Mouse (Mus musculus) hindbrain, embryonic 15.5 days (tissue): Measurements from ENCODE around the gene Gm4070. TPM values are rescaled to one million over a fixed set of nuclear protein-coding genes. Genes with fewer than 3 reads are reported as not detected.
"Not testable (repeated sequence)": the region's sequence is repeated elsewhere in the genome, so short reads cannot be mapped to it uniquely, and the experiment has no call there.

Experiments
- ATAC-seq: fragments of 200-750 bp; cut with Nextera tagmentation; 2 replicates; pipeline ENCODE4 v1.8.0; 2017; ENCODE audit warnings: low read depth, moderate number of reproducible peaks, moderate TSS enrichment; ENCODE audit not compliant: low FRiP score
- H3K27ac ChIP-seq: fragments of 300-500 bp; sonication (generic); replicated peaks from 2 replicates; pipeline ENCODE4 v1.5.1; 2015; ENCODE audit warnings: mild to moderate bottlenecking, inconsistent platforms
- H3K27me3 ChIP-seq: fragments of 300-500 bp; sonication (generic); 2 replicates; pipeline ENCODE4 v1.6.1; 2015; ENCODE audit warnings: control low read depth, inconsistent platforms
- H3K36me3 ChIP-seq: fragments of 300-500 bp; sonication (generic); 2 replicates; pipeline ENCODE4 v1.6.1; 2015; ENCODE audit warnings: control low read depth, inconsistent platforms
- H3K4me1 ChIP-seq: fragments of 300-500 bp; sonication (generic); replicated peaks from 2 replicates; pipeline ENCODE4 v1.6.1; 2015; ENCODE audit warnings: control low read depth, inconsistent platforms
- H3K4me2 ChIP-seq: fragments of 300-500 bp; sonication (generic); 2 replicates; pipeline ENCODE4 v1.6.1; 2015; ENCODE audit warnings: moderate library complexity, mild to moderate bottlenecking, inconsistent platforms
- H3K4me3 ChIP-seq: fragments of 300-500 bp; sonication (generic); 2 replicates; pipeline ENCODE4 v1.5.1; 2015; ENCODE audit warnings: mild to moderate bottlenecking, inconsistent platforms
- H3K9ac ChIP-seq: fragments of 300-500 bp; sonication (generic); 2 replicates; pipeline ENCODE4 v1.6.1; 2015; ENCODE audit warnings: inconsistent platforms
- H3K9me3 ChIP-seq: fragments of 300-500 bp; sonication (generic); 2 replicates; pipeline ENCODE4 v1.6.1; 2016; ENCODE audit warnings: control low read depth, inconsistent platforms
- WGBS: fragments of 180-500 bp; shearing (Covaris S2); methylation state at CpG from one replicate; pipeline ENCODE4 v1.1.7; 2015; 5-methylcytosine and 5-hydroxymethylcytosine counted together
- polyA plus RNA-seq: library from polyadenylated mRNA; unstranded; fragments of >200 nt; fragmentation: Nextera tagmentation; extraction: Ambion mirVana; gene quantifications from 2 replicates; pipeline ENCODE4 v1.2.1, GENCODE M21; 2015

Gm4070 gene
- 0.19 TPM in 1 of 2 replicates, not detected in the other for polyA plus RNA-seq

- not testable (repeated sequence) for H3K9me3 ChIP-seq, H3K36me3 ChIP-seq, H3K27ac ChIP-seq, H3K4me2 ChIP-seq, ATAC-seq, H3K27me3 ChIP-seq, H3K4me3 ChIP-seq, H3K4me1 ChIP-seq, H3K9ac ChIP-seq
- WGBS = 100% methylated on average over 1 of the region's 1 CpGs
Measured at GRCm38 (mm10) chr7:105953812-105954211, at the start of gene Gm4070. Gene Gm4070, minus strand, starts transcription at chr7:105953967.

- not testable (repeated sequence) for H3K36me3 ChIP-seq
Measured at GRCm38 (mm10) chr7:105954540-105954939, 773 bp upstream of the Gm4070 start.

GRCm38 (mm10) chr7:105952408-105952807, 1.4 kb downstream of the Gm4070 start:
- H3K27ac ChIP-seq, H3K4me1 ChIP-seq, H3K27me3 ChIP-seq, H3K4me3 ChIP-seq, H3K9ac ChIP-seq, H3K36me3 ChIP-seq, ATAC-seq, H3K9me3 ChIP-seq, H3K4me2 ChIP-seq: not testable (repeated sequence)
- WGBS = no CpG with 5 or more reads among the region's 5 CpGs

More at GRCm38 (mm10) chr7:105954540-105954939, 773 bp upstream of the Gm4070 start:
- ATAC-seq, H3K4me1 ChIP-seq, H3K9ac ChIP-seq, H3K9me3 ChIP-seq, H3K4me3 ChIP-seq, H3K27ac ChIP-seq, H3K27me3 ChIP-seq, H3K4me2 ChIP-seq: not testable (repeated sequence)

- not testable (repeated sequence) for ATAC-seq, H3K9ac ChIP-seq, H3K27me3 ChIP-seq, H3K36me3 ChIP-seq, H3K4me2 ChIP-seq, H3K4me3 ChIP-seq, H3K4me1 ChIP-seq, H3K27ac ChIP-seq, H3K9me3 ChIP-seq
- no CpG with 5 or more reads among the region's 3 CpGs for WGBS
Measured at GRCm38 (mm10) chr7:105945238-105945637, 8.5 kb downstream of the Gm4070 start.

GRCm38 (mm10) chr7:105932132-105932531, 21.6 kb downstream of the Gm4070 start:
- not testable (repeated sequence) for H3K4me1 ChIP-seq, ATAC-seq, H3K27ac ChIP-seq, H3K9me3 ChIP-seq, H3K4me3 ChIP-seq, H3K4me2 ChIP-seq, H3K9ac ChIP-seq, H3K36me3 ChIP-seq, H3K27me3 ChIP-seq
- no CpG with 5 or more reads among the region's 1 CpGs for WGBS

GRCm38 (mm10) chr7:105883588-105884336, 70.0 kb downstream of the Gm4070 start:
- not testable (repeated sequence) for H3K4me3 ChIP-seq, H3K27me3 ChIP-seq, ATAC-seq, H3K36me3 ChIP-seq, H3K4me1 ChIP-seq, H3K9ac ChIP-seq, H3K27ac ChIP-seq, H3K9me3 ChIP-seq, H3K4me2 ChIP-seq
- 100% methylated on average over 1 of the region's 2 CpGs for WGBS

- H3K27me3 ChIP-seq, H3K27ac ChIP-seq, H3K9ac ChIP-seq, H3K9me3 ChIP-seq, H3K4me2 ChIP-seq, H3K4me1 ChIP-seq, H3K4me3 ChIP-seq, H3K36me3 ChIP-seq, ATAC-seq: not testable (repeated sequence)
- 89% methylated on average over 1 of the region's 2 CpGs for WGBS
Measured at GRCm38 (mm10) chr7:105879717-105880484, 73.9 kb downstream of the Gm4070 start.

GRCm38 (mm10) chr7:105855718-105856560, 97.8 kb downstream of the Gm4070 start:
- WGBS = no CpG with 5 or more reads among the region's 2 CpGs
- H3K9me3 ChIP-seq, H3K9ac ChIP-seq, H3K4me3 ChIP-seq, H3K4me1 ChIP-seq, H3K4me2 ChIP-seq, ATAC-seq, H3K36me3 ChIP-seq, H3K27me3 ChIP-seq, H3K27ac ChIP-seq: not testable (repeated sequence)

Other genes with a start within 250 kb of the Gm4070 start
- 199 and 201 TPM in 2 replicates for gene Ilk, start 217.4 kb downstream of the Gm4070 start, polyA plus RNA-seq
- gene Rrp8, start 216.6 kb downstream of the Gm4070 start, polyA plus RNA-seq = 24.9 and 26.0 TPM in 2 replicates
- gene Taf10, start 209.6 kb downstream of the Gm4070 start, polyA plus RNA-seq = 100 and 110 TPM in 2 replicates
- 45.7 and 46.2 TPM in 2 replicates for gene Tpp1, start 201.7 kb downstream of the Gm4070 start, polyA plus RNA-seq
- 14.3 and 14.8 TPM in 2 replicates for gene Dchs1, start 166.3 kb downstream of the Gm4070 start, polyA plus RNA-seq
- 178 and 195 TPM in 2 replicates for gene Mrpl17, start 142.9 kb downstream of the Gm4070 start, polyA plus RNA-seq